ENCODE assay signal across 33 mouse cellular contexts in genomic region chr7:16071906-16072305, GRCm38 (mm10). TPM values are rescaled to one million over a fixed set of nuclear protein-coding genes. Genes with fewer than 3 reads are reported as not detected.
A peak's percentile ranks its signal among the peaks of the same experiment; 100 is the strongest.
DNase-seq lines count a peak whose midpoint lies in the region; ATAC-seq and TF ChIP-seq lines count a peak whose summit lies in the region.
"Had no signal": no experiment of that assay in that cellular context is flagged by ENCODE, and none has a peak within 500 bp of the region (broad histone marks: within the 10 kb centered on the region; RNA-seq: fewer than 3 reads in every experiment).

No protein-coding gene starts in this region.

- H3K9ac ChIP-seq in intestine, embryonic 14.5 days (ENCODE audit: low read length), result no peak overlapping the region
- H3K9ac ChIP-seq in liver, embryonic 12.5 days, result no peak overlapping the region
- H3K9ac ChIP-seq in liver, postnatal 0 days (replicated peaks), result no peak overlapping the region
- H3K9ac ChIP-seq: embryonic facial prominence, embryonic 12.5 days; heart, embryonic 13.5 days; hindbrain, embryonic 15.5 days; kidney, embryonic 15.5 days had no signal

- H3K27me3 ChIP-seq in intestine, embryonic 14.5 days (replicated peaks; ENCODE audit: control insufficient read depth, insufficient read depth, low read length), result no peaks in the 10 kb centered on the region
- H3K27me3 ChIP-seq in liver, embryonic 12.5 days (replicated peaks), result no peaks in the 10 kb centered on the region
- no peaks in the 10 kb centered on the region for H3K27me3 ChIP-seq in liver, postnatal 0 days (ENCODE audit: insufficient read depth, low read length)
- H3K27me3 ChIP-seq: CH12.LX; embryonic facial prominence, embryonic 12.5 days; kidney, embryonic 15.5 days had no signal

- no peak overlapping the region for H3K27ac ChIP-seq in intestine, embryonic 14.5 days (ENCODE audit: low read depth)
- H3K27ac ChIP-seq in liver, embryonic 12.5 days, result no peak overlapping the region
- H3K27ac ChIP-seq in liver, postnatal 0 days (ENCODE audit: low read depth), result no peak overlapping the region
- H3K27ac ChIP-seq: embryonic facial prominence, embryonic 12.5 days; gastrocnemius, adult 2 months; heart, adult 2 months; heart, embryonic 13.5 days; hindbrain, embryonic 10.5 days; hindbrain, embryonic 15.5 days; kidney, embryonic 15.5 days had no signal

- 0 out of 2 replicates have a peak, but pooled peaks have one; percentile 32 for ATAC-seq in intestine, embryonic 14.5 days (replicated peaks; ENCODE audit: low FRiP score, low TSS enrichment, low read depth)
- peak; percentile 68 for ATAC-seq in liver, embryonic 12.5 days
- peak; percentile 78 for ATAC-seq in liver, postnatal 0 days
- ATAC-seq: activated CD4-positive, CD25-positive, alpha-beta regulatory T cell, adult 4 months; forebrain, embryonic 16.5 days; inflammation-experienced regulatory T-cells, adult 6 months; lung, postnatal 0 days; midbrain, embryonic 16.5 days had no signal

- TF ChIP-seq EP300 in liver, postnatal 0 days (IDR thresholded peaks at IDR 0.05; ENCODE audit: low read depth), result no peak

- TF ChIP-seq CTCF in liver, postnatal 0 days (IDR thresholded peaks at IDR 0.05; ENCODE audit: low read depth), result no peak

- H3K36me3 ChIP-seq in intestine, embryonic 14.5 days (ENCODE audit: control insufficient read depth, insufficient read depth, low read length), result no peaks in the 10 kb centered on the region
- no peaks in the 10 kb centered on the region for H3K36me3 ChIP-seq in liver, embryonic 12.5 days
- no peaks in the 10 kb centered on the region for H3K36me3 ChIP-seq in liver, postnatal 0 days (replicated peaks; ENCODE audit: insufficient read depth, low read length)
- H3K36me3 ChIP-seq: embryonic facial prominence, embryonic 12.5 days; heart, embryonic 13.5 days; hindbrain, embryonic 10.5 days; hindbrain, embryonic 15.5 days; kidney, embryonic 15.5 days had no signal

- H3K9me3 ChIP-seq in intestine, embryonic 14.5 days (ENCODE audit: control insufficient read depth, low read length), result no peaks in the 10 kb centered on the region
- no peaks in the 10 kb centered on the region for H3K9me3 ChIP-seq in liver, embryonic 12.5 days (replicated peaks)
- H3K9me3 ChIP-seq in liver, postnatal 0 days (ENCODE audit: low read length), result no peaks in the 10 kb centered on the region
- H3K9me3 ChIP-seq: embryonic facial prominence, embryonic 12.5 days; heart, embryonic 13.5 days; hindbrain, embryonic 10.5 days; hindbrain, embryonic 15.5 days; kidney, embryonic 15.5 days had no signal

- 76% methylated on average over 6 of the region's 6 CpGs for WGBS in intestine, embryonic 14.5 days
- WGBS in liver, embryonic 12.5 days (ENCODE audit: insufficient replicate concordance), result 52% methylated on average over 6 of the region's 6 CpGs
- 68% methylated on average over 6 of the region's 6 CpGs for WGBS in liver, postnatal 0 days (ENCODE audit: insufficient replicate concordance)

- H3K4me2 ChIP-seq in intestine, embryonic 14.5 days (ENCODE audit: low read length), result no peak overlapping the region
- no peak overlapping the region for H3K4me2 ChIP-seq in liver, embryonic 12.5 days
- H3K4me2 ChIP-seq in liver, postnatal 0 days (ENCODE audit: low read depth, low read length), result no peak overlapping the region
- H3K4me2 ChIP-seq: embryonic facial prominence, embryonic 12.5 days; heart, embryonic 13.5 days; hindbrain, embryonic 15.5 days; kidney, embryonic 15.5 days; midbrain, embryonic 11.5 days had no signal

- peak; percentile 30 for DNase-seq in adrenal gland, adult 2 months
- DNase-seq in adrenal gland, adult 18-20 months (ENCODE audit: low spot score in 2 of 2), result no peak
- DNase-seq in intestine, embryonic 14.5 days (ENCODE audit: low spot score), result no peak
- DNase-seq in liver, postnatal 0 days, result no peak
- DNase-seq in left cerebral cortex, adult 11 months (ENCODE audit: low spot score), result no peak
- no peak for DNase-seq in lung, postnatal 4 days
- no peak for DNase-seq in retina, embryonic 14.5 days (ENCODE audit: low spot score)
- DNase-seq: adrenal gland, postnatal 10 days; cerebellum, adult 11-12 months; cerebellum, adult 9-11 months; embryo, embryonic 11 days; gastrocnemius, adult 2 months; heart, adult 2 months; heart, postnatal 10 days; kidney, postnatal 36 days; lung, adult 18-20 months had no signal

- no peak overlapping the region for H3K4me3 ChIP-seq in intestine, embryonic 14.5 days (ENCODE audit: low read depth, low read length)
- no peak overlapping the region for H3K4me3 ChIP-seq in liver, embryonic 12.5 days
- no peak overlapping the region for H3K4me3 ChIP-seq in liver, postnatal 0 days (ENCODE audit: low read depth, low read length)
- H3K4me3 ChIP-seq: embryonic facial prominence, embryonic 12.5 days; gastrocnemius, adult 2 months; heart, adult 2 months; heart, embryonic 13.5 days; hindbrain, embryonic 10.5 days; hindbrain, embryonic 15.5 days; kidney, embryonic 15.5 days had no signal

- no peaks in the 10 kb centered on the region for H3K4me1 ChIP-seq in intestine, embryonic 14.5 days (replicated peaks; ENCODE audit: control insufficient read depth, insufficient read depth, low read length)
- H3K4me1 ChIP-seq in liver, embryonic 12.5 days, result no peaks in the 10 kb centered on the region
- peaks cover 12% of the 10 kb centered on the region; the same call in 1 of the 2 replicates for H3K4me1 ChIP-seq in liver, postnatal 0 days (ENCODE audit: insufficient read depth)
- H3K4me1 ChIP-seq: embryonic facial prominence, embryonic 12.5 days; heart, embryonic 13.5 days; hindbrain, embryonic 10.5 days; hindbrain, embryonic 15.5 days; kidney, embryonic 15.5 days had no signal

RNA-seq across cellular contexts. Expression of gene Zfp541, which starts 10.3 kb away (rescaled TPM):
- under 1 TPM; 0.06 to 0.07 TPM for total RNA-seq in adrenal gland, adult 2 months (2021)
- polyA plus RNA-seq in adrenal gland, adult 2 months (2012; rRNA removed), result 0.04 and 0.09 TPM in 2 replicates
- not detected for total RNA-seq in adrenal gland, adult 18-20 months (2021)
- 0.04 TPM in 2 replicates for polyA plus RNA-seq in intestine, embryonic 14.5 days (2014; fragmentation: Nextera tagmentation; extraction: Ambion mirVana)
- not detected in 2 replicates for polyA plus RNA-seq in liver, embryonic 12.5 days (2016; fragmentation: Nextera tagmentation; extraction: Ambion mirVana)
- not detected in 2 replicates for polyA plus RNA-seq in liver, postnatal 0 days (2015; fragmentation: Nextera tagmentation; extraction: Ambion mirVana)
- total RNA-seq: gastrocnemius, adult 2 months; heart, adult 2 months; heart, postnatal 10 days had no signal
- polyA plus RNA-seq: C2C12; forebrain, embryonic 11.5 days; kidney, embryonic 15.5 days; limb, embryonic 11.5 days; lung, postnatal 0 days; midbrain, embryonic 11.5 days had no signal

RNA-seq across cellular contexts. Expression of gene Bicra, which starts 24.2 kb away (rescaled TPM):
- total RNA-seq in adrenal gland, adult 2 months (2021), result 10 to 100 TPM in 1 of 2 experiments, 1 to 10 TPM in 1; 9.4 to 10.4 TPM
- polyA plus RNA-seq in adrenal gland, adult 2 months (2012; rRNA removed), result 19.8 and 26.2 TPM in 2 replicates
- 1 to 10 TPM; 8.4 to 8.6 TPM for total RNA-seq in adrenal gland, adult 18-20 months (2021)
- polyA plus RNA-seq in intestine, embryonic 14.5 days (2014; fragmentation: Nextera tagmentation; extraction: Ambion mirVana), result 6.8 and 7.4 TPM in 2 replicates
- polyA plus RNA-seq in liver, embryonic 12.5 days (2016; fragmentation: Nextera tagmentation; extraction: Ambion mirVana), result 2.9 and 3.3 TPM in 2 replicates
- 0.95 and 1.0 TPM in 2 replicates for polyA plus RNA-seq in liver, postnatal 0 days (2015; fragmentation: Nextera tagmentation; extraction: Ambion mirVana)

RNA-seq across cellular contexts. Expression of gene Napa, which starts 26.4 kb away (rescaled TPM):
- total RNA-seq in adrenal gland, adult 2 months (2021), result 100 to 1,000 TPM; 149 to 167 TPM
- 316 and 381 TPM in 2 replicates for polyA plus RNA-seq in adrenal gland, adult 2 months (2012; rRNA removed)
- total RNA-seq in adrenal gland, adult 18-20 months (2021), result 100 to 1,000 TPM; 160 to 178 TPM
- polyA plus RNA-seq in intestine, embryonic 14.5 days (2014; fragmentation: Nextera tagmentation; extraction: Ambion mirVana), result 206 and 208 TPM in 2 replicates
- 163 and 165 TPM in 2 replicates for polyA plus RNA-seq in liver, embryonic 12.5 days (2016; fragmentation: Nextera tagmentation; extraction: Ambion mirVana)
- 96.6 and 105 TPM in 2 replicates for polyA plus RNA-seq in liver, postnatal 0 days (2015; fragmentation: Nextera tagmentation; extraction: Ambion mirVana)

RNA-seq across cellular contexts. Expression of gene Kptn, which starts 47.8 kb away (rescaled TPM):
- 10 to 100 TPM; 16.8 to 20.0 TPM for total RNA-seq in adrenal gland, adult 2 months (2021)
- polyA plus RNA-seq in adrenal gland, adult 2 months (2012; rRNA removed), result 27.0 and 31.0 TPM in 2 replicates
- total RNA-seq in adrenal gland, adult 18-20 months (2021), result 10 to 100 TPM; 19.6 to 20.7 TPM
- 28.1 and 32.7 TPM in 2 replicates for polyA plus RNA-seq in intestine, embryonic 14.5 days (2014; fragmentation: Nextera tagmentation; extraction: Ambion mirVana)
- 13.4 and 15.0 TPM in 2 replicates for polyA plus RNA-seq in liver, embryonic 12.5 days (2016; fragmentation: Nextera tagmentation; extraction: Ambion mirVana)
- polyA plus RNA-seq in liver, postnatal 0 days (2015; fragmentation: Nextera tagmentation; extraction: Ambion mirVana), result 6.5 and 7.5 TPM in 2 replicates

RNA-seq across cellular contexts. Expression of gene Slc8a2, which starts 57.7 kb away (rescaled TPM):
- total RNA-seq in adrenal gland, adult 2 months (2021), result 1 to 10 TPM; 2.0 to 2.6 TPM
- 2.7 and 3.1 TPM in 2 replicates for polyA plus RNA-seq in adrenal gland, adult 2 months (2012; rRNA removed)
- 1 to 10 TPM; 2.0 to 2.5 TPM for total RNA-seq in adrenal gland, adult 18-20 months (2021)
- 0.23 and 0.38 TPM in 2 replicates for polyA plus RNA-seq in intestine, embryonic 14.5 days (2014; fragmentation: Nextera tagmentation; extraction: Ambion mirVana)
- polyA plus RNA-seq in liver, embryonic 12.5 days (2016; fragmentation: Nextera tagmentation; extraction: Ambion mirVana), result not detected in 2 replicates
- polyA plus RNA-seq in liver, postnatal 0 days (2015; fragmentation: Nextera tagmentation; extraction: Ambion mirVana), result not detected in 2 replicates
- total RNA-seq: neutrophil, adult 5-6 weeks had no signal
- polyA plus RNA-seq: activated CD4-positive, CD25-positive, alpha-beta regulatory T cell, adult 4 months; inflammation-experienced regulatory T-cells, adult 6 months had no signal
